ENCODE assay signal across 9 mouse cellular contexts in genomic region chr17:46773278-46774130, GRCm38 (mm10). TPM values are rescaled to one million over a fixed set of nuclear protein-coding genes. Genes with fewer than 3 reads are reported as not detected.
DNase-seq lines count a peak whose midpoint lies in the region; ATAC-seq and TF ChIP-seq lines count a peak whose summit lies in the region.
"Had no signal": no experiment of that assay in that cellular context is flagged by ENCODE, and none has a peak within 500 bp of the region (broad histone marks: within the 10 kb centered on the region; RNA-seq: fewer than 3 reads in every experiment).

No protein-coding gene starts in this region.

- no peak; the same call in 1 of the 2 replicates for ATAC-seq in lung, embryonic 14.5 days (ENCODE audit: insufficient read depth)
- ATAC-seq in granulocyte monocyte progenitor cell, adult 5-6 weeks (replicated peaks; ENCODE audit: poor library complexity, severe bottlenecking), result peak; percentile 24; the same call in 1 of the 2 replicates
- ATAC-seq in liver, embryonic 12.5 days, result peak; percentile 37
- ATAC-seq in stomach, embryonic 14.5 days (ENCODE audit: insufficient number of reproducible peaks, insufficient read depth, low FRiP score, low read depth), result no peak

- peak overlapping the region; percentile 86 for H3K27ac ChIP-seq in lung, embryonic 14.5 days (ENCODE audit: low read depth)
- peak overlapping the region; percentile 55 for H3K27ac ChIP-seq in bone marrow macrophage, adult 2 months (ENCODE audit: insufficient read depth, low read depth, low read length)
- peak overlapping the region; percentile 87 for H3K27ac ChIP-seq in liver, embryonic 12.5 days
- peak overlapping the region; percentile 75; the same call in 1 of the 2 replicates for H3K27ac ChIP-seq in stomach, embryonic 14.5 days (ENCODE audit: low read length)

- no peak for TF ChIP-seq POLR2A in bone marrow macrophage, adult 2 months (IDR thresholded peaks at IDR 0.05; ENCODE audit: borderline replicate concordance, low read depth, low read length)

- WGBS in lung, embryonic 14.5 days, result 6% methylated on average over 19 of the region's 20 CpGs
- WGBS in liver, embryonic 12.5 days (ENCODE audit: insufficient replicate concordance), result 5% methylated on average over 19 of the region's 20 CpGs
- WGBS in stomach, embryonic 14.5 days, result 9% methylated on average over 20 of the region's 20 CpGs

- no peaks in the 10 kb centered on the region for H3K27me3 ChIP-seq in lung, embryonic 14.5 days (ENCODE audit: insufficient read depth, low read length)
- H3K27me3 ChIP-seq in liver, embryonic 12.5 days (replicated peaks), result no peaks in the 10 kb centered on the region
- no peaks in the 10 kb centered on the region for H3K27me3 ChIP-seq in stomach, embryonic 14.5 days (ENCODE audit: control insufficient read depth, insufficient read depth, low read length)

- no peaks in the 10 kb centered on the region for H3K9me3 ChIP-seq in lung, embryonic 14.5 days (ENCODE audit: low read depth, low read length)
- no peaks in the 10 kb centered on the region for H3K9me3 ChIP-seq in liver, embryonic 12.5 days (replicated peaks)
- H3K9me3 ChIP-seq in stomach, embryonic 14.5 days (ENCODE audit: control insufficient read depth, low read depth, low read length), result no peaks in the 10 kb centered on the region

- peak overlapping the region; percentile 79 for H3K9ac ChIP-seq in lung, embryonic 14.5 days
- H3K9ac ChIP-seq in liver, embryonic 12.5 days, result peak overlapping the region; percentile 86
- peak overlapping the region; percentile 63 for H3K9ac ChIP-seq in stomach, embryonic 14.5 days (replicated peaks; ENCODE audit: low read depth, low read length)

- H3K36me3 ChIP-seq in lung, embryonic 14.5 days (ENCODE audit: insufficient read depth), result peaks cover 46% of the 10 kb centered on the region
- H3K36me3 ChIP-seq in liver, embryonic 12.5 days, result peaks cover 45% of the 10 kb centered on the region
- peaks cover 36% of the 10 kb centered on the region for H3K36me3 ChIP-seq in stomach, embryonic 14.5 days (ENCODE audit: control insufficient read depth, insufficient read depth, low read length)

- DNase-seq in lung, embryonic 14.5 days, result peak; percentile 67
- no peak for DNase-seq in lung, postnatal 25 days (ENCODE audit: low spot score)
- no peak for DNase-seq in urinary bladder, postnatal 4 days (ENCODE audit: low spot score in 2 of 2)
- no peak for DNase-seq in spleen, adult 12 weeks (ENCODE audit: low spot score)

- H3K4me2 ChIP-seq in lung, embryonic 14.5 days, result peak overlapping the region; percentile 75
- H3K4me2 ChIP-seq in liver, embryonic 12.5 days, result peak overlapping the region; percentile 92
- peak overlapping the region; percentile 64 for H3K4me2 ChIP-seq in stomach, embryonic 14.5 days (replicated peaks; ENCODE audit: low read depth, low read length)

- peaks cover 5% of the 10 kb centered on the region; the same call in 1 of the 2 replicates for H3K4me1 ChIP-seq in lung, embryonic 14.5 days (ENCODE audit: insufficient read depth)
- peaks cover 3% of the 10 kb centered on the region; the same call in 1 of the 2 replicates for H3K4me1 ChIP-seq in bone marrow macrophage, adult 2 months (ENCODE audit: control insufficient read depth, insufficient read depth, low read length)
- peaks cover 30% of the 10 kb centered on the region for H3K4me1 ChIP-seq in liver, embryonic 12.5 days
- H3K4me1 ChIP-seq in stomach, embryonic 14.5 days (ENCODE audit: control insufficient read depth, insufficient read depth, low read length), result no peaks in the 10 kb centered on the region

- peak overlapping the region; percentile 91 for H3K4me3 ChIP-seq in lung, embryonic 14.5 days (ENCODE audit: low read depth, low read length)
- H3K4me3 ChIP-seq in bone marrow macrophage, adult 2 months (ENCODE audit: insufficient read depth, low read length), result peak overlapping the region; percentile 82
- peak overlapping the region; percentile 92 for H3K4me3 ChIP-seq in liver, embryonic 12.5 days
- H3K4me3 ChIP-seq in stomach, embryonic 14.5 days (ENCODE audit: low read depth, low read length), result peak overlapping the region; percentile 71

- TF ChIP-seq CTCF in lung, embryonic 14.5 days (IDR thresholded peaks at IDR 0.05; ENCODE audit: low read depth), result peak; percentile 41
- 0 out of 2 replicates have a peak, but pooled peaks have one; percentile 42 for TF ChIP-seq CTCF in bone marrow macrophage, adult 2 months (IDR thresholded peaks at IDR 0.05; ENCODE audit: low read depth, low read length)

RNA-seq across cellular contexts. Expression of gene 2310039H08Rik, which starts 1.1 kb away (rescaled TPM):
- polyA plus RNA-seq in lung, embryonic 14.5 days (2014; fragmentation: Nextera tagmentation; extraction: Ambion mirVana), result 58.2 and 64.7 TPM in 2 replicates
- polyA plus RNA-seq in bone marrow macrophage, adult 2 months (2012; ENCODE audit: insufficient read depth, insufficient read length, missing spikeins), result 6.1 and 7.2 TPM in 2 replicates
- total RNA-seq in granulocyte monocyte progenitor cell, adult 5-6 weeks (2014; fragmentation: Nextera tagmentation), result 18.0 and 37.9 TPM in 2 replicates
- total RNA-seq in granulocyte monocyte progenitor cell, adult 5-6 weeks (2017), result 21.5 and 26.9 TPM in 2 replicates
- 55.2 and 56.5 TPM in 2 replicates for polyA plus RNA-seq in liver, embryonic 12.5 days (2016; fragmentation: Nextera tagmentation; extraction: Ambion mirVana)
- polyA plus RNA-seq in stomach, embryonic 14.5 days (2014; fragmentation: Nextera tagmentation; extraction: Ambion mirVana), result 79.1 and 84.9 TPM in 2 replicates

RNA-seq across cellular contexts. Expression of gene Rpl7l1, which starts 9.0 kb away (rescaled TPM):
- polyA plus RNA-seq in lung, embryonic 14.5 days (2014; fragmentation: Nextera tagmentation; extraction: Ambion mirVana), result 169 and 171 TPM in 2 replicates
- polyA plus RNA-seq in bone marrow macrophage, adult 2 months (2012; ENCODE audit: insufficient read depth, insufficient read length, missing spikeins), result 75.3 and 83.5 TPM in 2 replicates
- total RNA-seq in granulocyte monocyte progenitor cell, adult 5-6 weeks (2014; fragmentation: Nextera tagmentation), result 77.5 and 102 TPM in 2 replicates
- total RNA-seq in granulocyte monocyte progenitor cell, adult 5-6 weeks (2017), result 153 and 206 TPM in 2 replicates
- polyA plus RNA-seq in liver, embryonic 12.5 days (2016; fragmentation: Nextera tagmentation; extraction: Ambion mirVana), result 140 and 144 TPM in 2 replicates
- 139 and 149 TPM in 2 replicates for polyA plus RNA-seq in stomach, embryonic 14.5 days (2014; fragmentation: Nextera tagmentation; extraction: Ambion mirVana)

RNA-seq across cellular contexts. Expression of gene Ptcra, which starts 10.0 kb away (rescaled TPM):
- 0.24 and 0.37 TPM in 2 replicates for polyA plus RNA-seq in lung, embryonic 14.5 days (2014; fragmentation: Nextera tagmentation; extraction: Ambion mirVana)
- not detected in 2 replicates for polyA plus RNA-seq in bone marrow macrophage, adult 2 months (2012; ENCODE audit: insufficient read depth, insufficient read length, missing spikeins)
- total RNA-seq in granulocyte monocyte progenitor cell, adult 5-6 weeks (2014; fragmentation: Nextera tagmentation), result 1.3 TPM in 1 of 2 replicates, not detected in the other
- total RNA-seq in granulocyte monocyte progenitor cell, adult 5-6 weeks (2017), result not detected in 2 replicates
- 0.60 and 0.62 TPM in 2 replicates for polyA plus RNA-seq in liver, embryonic 12.5 days (2016; fragmentation: Nextera tagmentation; extraction: Ambion mirVana)
- 0.59 and 0.77 TPM in 2 replicates for polyA plus RNA-seq in stomach, embryonic 14.5 days (2014; fragmentation: Nextera tagmentation; extraction: Ambion mirVana)
- total RNA-seq: layer of hippocampus, postnatal 10 days had no signal

RNA-seq across cellular contexts. Expression of gene Cnpy3, which starts 21.5 kb away (rescaled TPM):
- 77.4 and 79.3 TPM in 2 replicates for polyA plus RNA-seq in lung, embryonic 14.5 days (2014; fragmentation: Nextera tagmentation; extraction: Ambion mirVana)
- polyA plus RNA-seq in bone marrow macrophage, adult 2 months (2012; ENCODE audit: insufficient read depth, insufficient read length, missing spikeins), result 134 and 146 TPM in 2 replicates
- 68.6 and 80.8 TPM in 2 replicates for total RNA-seq in granulocyte monocyte progenitor cell, adult 5-6 weeks (2014; fragmentation: Nextera tagmentation)
- total RNA-seq in granulocyte monocyte progenitor cell, adult 5-6 weeks (2017), result 100 and 121 TPM in 2 replicates
- polyA plus RNA-seq in liver, embryonic 12.5 days (2016; fragmentation: Nextera tagmentation; extraction: Ambion mirVana), result 39.6 and 39.7 TPM in 2 replicates
- 68.3 and 68.4 TPM in 2 replicates for polyA plus RNA-seq in stomach, embryonic 14.5 days (2014; fragmentation: Nextera tagmentation; extraction: Ambion mirVana)

RNA-seq across cellular contexts. Expression of gene Gnmt, which starts 44.5 kb away (rescaled TPM):
- polyA plus RNA-seq in lung, embryonic 14.5 days (2014; fragmentation: Nextera tagmentation; extraction: Ambion mirVana), result 0.77 and 1.5 TPM in 2 replicates
- 1.2 TPM in 1 of 2 replicates, not detected in the other for polyA plus RNA-seq in bone marrow macrophage, adult 2 months (2012; ENCODE audit: insufficient read depth, insufficient read length, missing spikeins)
- 1.1 TPM in 1 of 2 replicates, not detected in the other for total RNA-seq in granulocyte monocyte progenitor cell, adult 5-6 weeks (2014; fragmentation: Nextera tagmentation)
- total RNA-seq in granulocyte monocyte progenitor cell, adult 5-6 weeks (2017), result 1.0 TPM in 1 of 2 replicates, not detected in the other
- polyA plus RNA-seq in liver, embryonic 12.5 days (2016; fragmentation: Nextera tagmentation; extraction: Ambion mirVana), result 5.8 and 6.7 TPM in 2 replicates
- polyA plus RNA-seq in stomach, embryonic 14.5 days (2014; fragmentation: Nextera tagmentation; extraction: Ambion mirVana), result 0.33 and 0.67 TPM in 2 replicates

Comparison
In these comparisons a context has a peak if more than half of its experiments do, and no peak if none do; other contexts are left out.
1. ATAC-seq: peak in granulocyte monocyte progenitor cell, adult 5-6 weeks (single experiment) and liver, embryonic 12.5 days (single experiment); none in lung, embryonic 14.5 days (single experiment) and stomach, embryonic 14.5 days (single experiment).
2. Peak in every context shown above with its lines, with median percentiles within 50 percentile points of each other: H3K27ac ChIP-seq, H3K4me2 ChIP-seq, H3K4me3 ChIP-seq and H3K9ac ChIP-seq.